Mouse (Mus musculus) cerebellum, postnatal 25 days (tissue): Measurements from ENCODE around the gene Sf3b1.
A peak's percentile ranks its signal among the peaks of the same experiment; 100 is the strongest.
"Not testable (repeated sequence)": the region's sequence is repeated elsewhere in the genome, so short reads cannot be mapped to it uniquely, and the experiment has no call there.

Experiments used
- DNase-seq, 2 experiments: peaks; one replicate each; pipeline ENCODE4 v3.0.0; 2021; ENCODE audit warnings: mixed read lengths in 2 of 2

Sf3b1 gene

DNA sequence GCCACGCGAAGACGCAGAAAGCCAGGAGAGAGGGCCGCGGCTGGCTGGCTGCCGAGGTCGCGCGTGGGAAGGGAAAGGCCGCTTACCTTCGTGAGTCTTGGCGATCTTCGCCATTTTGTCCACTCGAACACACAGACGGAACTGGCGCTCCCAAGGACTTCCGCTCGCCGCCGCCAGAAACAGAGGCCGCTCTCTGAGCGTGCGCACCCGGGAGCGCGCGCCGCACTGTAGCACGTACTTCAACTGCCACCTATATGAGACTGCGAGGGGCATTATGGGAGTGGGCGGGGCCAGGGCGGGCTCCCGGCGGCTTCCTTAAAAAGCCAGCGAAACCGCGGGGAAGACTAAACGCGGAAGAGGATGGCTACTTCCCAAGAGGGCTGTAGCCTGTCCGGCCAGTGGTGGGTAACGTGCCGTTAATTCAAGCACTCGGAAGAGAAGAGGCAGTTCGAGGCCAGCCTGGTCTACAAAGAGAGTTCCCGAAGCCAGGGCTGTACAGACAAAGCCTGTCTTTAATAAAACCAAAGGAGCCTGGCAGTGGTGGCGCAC is at the start of gene Sf3b1:
Sf3b1 (minus strand) TSS at position 229 of the 549 bp plus-strand sequence.
- DNase-seq, result peak; percentile 96 to 97

DNA sequence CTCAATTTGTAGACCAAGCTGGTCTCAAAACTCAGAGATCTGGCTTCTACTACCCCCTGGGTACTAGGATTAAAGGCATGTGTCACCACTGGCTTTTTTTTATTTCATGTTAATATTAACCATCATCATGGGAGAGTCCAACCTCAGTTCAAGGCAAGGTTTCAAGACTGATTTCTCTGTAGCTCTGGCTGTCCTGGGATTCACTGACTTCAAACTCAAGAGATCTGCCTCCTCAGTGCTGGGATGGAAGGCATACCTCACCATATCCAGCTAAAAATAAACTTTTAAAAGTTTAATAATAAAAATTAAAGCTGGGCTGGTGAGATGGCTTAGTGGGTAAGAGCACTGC is 49.1 kb upstream of the Sf3b1 start:
- no peak for DNase-seq

DNA sequence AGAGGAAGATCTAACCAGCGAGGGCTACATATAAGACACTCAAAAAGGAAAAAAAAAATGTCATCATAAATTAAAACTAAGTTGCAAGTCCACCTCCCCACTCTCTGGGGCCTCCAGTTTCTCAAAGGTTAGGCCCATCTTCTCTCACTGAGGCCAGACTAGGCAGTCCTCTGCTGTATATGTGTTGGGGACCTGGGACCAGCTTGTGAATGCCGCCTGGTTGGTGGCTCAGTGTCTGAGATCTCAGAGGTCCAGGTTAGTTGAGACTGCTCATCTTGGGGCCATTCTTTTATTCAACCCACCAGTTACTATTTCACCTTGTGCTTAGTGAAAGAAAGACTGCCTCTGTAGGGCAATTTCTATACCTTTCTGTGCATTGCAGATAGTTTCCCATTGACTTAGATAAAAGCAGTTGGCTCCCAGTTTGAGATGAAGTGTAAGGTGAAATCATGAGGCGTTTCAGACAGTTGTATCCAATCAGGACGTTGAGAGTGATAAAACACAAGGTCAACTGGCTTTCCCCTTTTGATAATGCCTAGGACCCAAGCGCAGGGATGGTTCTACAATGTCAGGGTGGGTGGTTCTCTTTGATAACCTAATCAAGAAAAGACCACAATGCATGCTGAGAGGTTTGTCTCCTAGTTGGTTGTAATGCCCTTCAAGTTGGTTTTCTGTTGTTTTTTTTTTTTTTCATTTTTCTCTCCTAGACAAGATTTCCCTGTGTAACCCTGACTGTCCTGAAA is 48.5 kb upstream of the Sf3b1 start:
- DNase-seq, result no peak

DNA sequence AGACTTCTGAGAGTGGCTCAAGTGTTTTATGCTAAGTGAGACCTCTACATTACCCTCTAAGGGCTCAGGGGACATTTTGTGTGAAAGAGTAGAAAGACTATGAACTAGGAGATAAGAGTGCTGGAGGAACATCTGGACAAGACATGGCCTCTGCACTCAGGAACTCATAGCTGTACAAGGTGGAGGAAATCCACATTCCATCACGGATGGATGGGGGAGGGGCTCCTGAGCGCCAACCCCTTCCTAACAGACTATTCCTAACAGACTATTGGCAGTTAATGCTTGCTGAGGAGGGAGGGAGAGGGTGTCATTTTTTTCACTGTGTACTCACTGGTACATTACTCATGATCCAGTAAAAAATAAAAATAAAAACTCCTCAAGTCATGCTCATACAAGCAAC is 47.5 kb upstream of the Sf3b1 start:
- no peak for DNase-seq

DNA sequence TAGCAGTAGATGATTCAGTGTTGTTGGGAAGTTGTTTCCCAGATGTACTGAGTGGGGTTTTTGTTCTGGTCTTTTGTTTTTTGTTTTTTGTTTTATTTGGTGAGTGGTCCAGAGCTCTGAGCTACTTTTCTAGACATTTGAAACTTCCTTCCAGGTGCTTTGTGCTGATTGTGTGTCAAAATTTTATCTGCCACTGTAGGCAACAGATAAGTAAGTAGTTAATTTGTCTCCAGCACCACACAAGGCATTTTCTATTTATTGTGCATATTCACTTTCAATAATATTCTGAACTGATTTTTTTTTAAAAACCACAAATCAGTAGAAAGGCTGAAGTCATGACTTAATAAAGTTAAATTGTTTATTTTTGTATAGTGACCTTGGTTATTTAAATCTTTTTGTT is 45.0 kb upstream of the Sf3b1 start:
- DNase-seq, result not testable (repeated sequence)

DNA sequence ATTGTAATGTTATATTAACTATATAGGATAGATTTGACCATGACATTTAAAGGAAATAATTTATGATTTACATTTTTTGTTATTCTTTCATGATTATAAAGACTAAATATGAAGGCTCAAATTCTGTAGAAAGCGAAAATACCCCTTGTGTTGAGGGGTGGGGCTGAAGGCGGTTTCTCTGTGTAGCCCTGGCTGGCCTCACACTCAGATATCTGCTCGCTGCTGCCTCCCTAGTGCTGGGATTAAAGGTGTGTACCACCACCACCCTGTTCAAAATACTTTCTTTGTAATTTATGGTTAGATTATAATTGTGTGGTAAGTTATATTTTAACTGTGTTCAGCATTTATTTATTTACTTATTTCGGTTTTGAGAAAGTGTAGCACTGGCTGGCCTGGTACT is 34.5 kb upstream of the Sf3b1 start:
- DNase-seq, result no peak

DNA sequence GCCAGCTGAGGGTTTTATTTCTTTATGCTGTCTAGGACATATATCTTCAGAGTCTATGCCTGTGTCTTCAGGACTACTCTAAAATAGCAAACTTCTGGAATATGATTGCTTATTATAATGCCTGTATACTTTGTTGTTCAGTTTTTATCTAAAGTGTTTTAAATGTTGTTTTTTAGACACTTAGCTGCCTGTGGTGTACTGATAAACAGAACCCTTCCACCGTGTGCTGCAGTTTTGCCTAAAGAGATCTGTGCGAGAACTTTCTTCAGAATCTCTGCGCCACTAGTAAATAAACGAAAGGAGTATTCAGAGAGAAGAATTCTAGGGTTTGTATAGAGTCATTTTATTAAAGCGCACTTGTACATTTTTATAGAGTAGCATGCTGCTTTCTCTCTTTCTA is 33.8 kb upstream of the Sf3b1 start:
- no peak for DNase-seq

DNA sequence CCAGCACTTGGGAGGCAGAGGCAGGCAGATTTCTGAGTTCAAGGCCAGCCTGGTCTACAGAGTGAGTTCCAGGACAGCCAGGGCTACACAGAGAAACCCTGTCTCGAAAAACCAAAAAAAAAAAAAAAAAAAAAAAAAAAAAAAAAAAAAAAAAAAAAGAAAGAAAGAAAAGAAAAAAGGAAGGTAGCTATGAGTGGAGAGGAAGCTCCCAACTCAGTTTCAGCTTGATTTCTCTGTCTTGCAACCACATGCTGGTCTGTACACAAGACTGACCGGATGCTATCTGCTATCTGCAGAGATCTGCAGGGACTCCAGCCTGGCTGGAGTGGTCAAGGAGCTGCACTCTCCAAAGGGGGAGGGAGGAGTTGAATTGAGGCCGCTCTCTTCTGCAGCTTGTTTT is 31.1 kb upstream of the Sf3b1 start:
- not testable (repeated sequence) for DNase-seq

DNA sequence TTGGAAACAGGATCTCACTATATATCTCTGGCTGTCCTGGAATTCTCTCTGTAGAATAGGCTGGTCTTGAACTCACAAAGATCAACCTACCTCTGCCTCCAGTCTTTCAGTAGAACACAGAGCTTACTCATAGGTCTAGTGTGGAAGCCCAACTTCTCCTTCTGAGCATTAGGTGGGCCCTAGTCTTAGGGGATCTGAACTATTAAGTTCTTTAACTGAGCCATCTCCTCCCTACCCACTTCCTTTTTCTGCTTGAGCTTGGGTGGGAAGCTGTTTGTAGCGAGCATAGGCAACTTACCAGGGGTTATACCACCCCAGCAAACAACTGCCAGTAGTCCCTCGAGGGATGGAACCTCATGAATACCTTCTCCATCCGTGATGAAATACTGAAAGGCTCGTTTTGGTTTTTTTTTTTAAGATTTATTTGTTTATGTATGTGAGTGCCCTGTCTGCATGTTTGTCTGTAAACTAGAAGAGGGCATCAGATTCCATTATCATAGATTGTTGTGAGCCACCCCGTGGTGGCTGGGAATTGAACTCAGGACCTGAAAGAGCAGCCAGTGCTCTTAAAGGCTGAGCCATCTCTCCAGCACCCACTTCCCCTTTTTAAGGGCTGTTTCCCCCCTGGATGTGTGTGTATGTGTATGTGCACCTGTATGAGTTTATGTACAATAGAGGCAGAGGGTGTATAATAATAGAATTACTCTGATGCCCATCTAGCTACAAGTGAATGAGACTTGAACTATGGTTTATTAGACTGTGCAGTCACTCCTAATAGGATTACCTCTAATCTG is 28.2 kb upstream of the Sf3b1 start:
- DNase-seq, result no peak

DNA sequence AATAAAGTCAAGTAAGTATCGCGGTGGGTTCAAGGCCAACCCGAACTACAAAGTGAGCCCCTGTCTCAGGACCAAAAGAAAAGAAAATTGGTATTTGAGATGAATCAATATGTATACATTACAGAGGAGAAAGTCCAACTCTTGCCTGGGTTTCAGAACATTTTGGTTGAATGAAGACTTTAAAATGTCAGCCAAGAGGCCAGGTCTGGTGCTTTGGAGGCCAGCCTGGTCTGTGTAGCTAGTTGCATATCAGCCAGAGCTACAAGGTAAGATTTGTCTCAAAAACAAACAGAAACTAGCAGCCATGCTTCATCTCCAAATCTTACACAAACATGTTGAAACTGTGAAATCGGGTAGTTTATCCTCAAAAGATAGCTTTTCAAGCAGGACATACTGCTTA is 26.3 kb upstream of the Sf3b1 start:
- no peak for DNase-seq

DNA sequence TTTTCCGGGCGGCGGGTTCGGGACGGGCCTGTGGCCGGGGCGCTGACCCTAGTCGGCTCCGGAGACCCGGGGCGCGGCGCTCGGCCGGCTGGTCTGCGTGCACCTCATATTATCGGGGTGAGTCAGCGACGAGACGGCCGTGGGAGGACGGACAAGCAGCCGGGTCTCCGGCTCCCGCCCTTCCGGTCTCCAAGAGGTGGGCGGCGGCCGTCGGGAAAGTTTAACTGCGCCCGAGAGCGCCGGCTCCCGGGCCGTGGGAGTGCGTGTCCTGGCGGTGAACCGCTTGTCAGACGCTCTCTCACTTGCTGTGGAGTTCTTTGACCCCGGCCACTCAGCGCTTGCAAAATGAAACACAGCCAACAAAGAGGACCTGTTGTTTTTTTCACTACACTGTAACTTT is 25.7 kb upstream of the Sf3b1 start:
- DNase-seq, result no peak

DNA sequence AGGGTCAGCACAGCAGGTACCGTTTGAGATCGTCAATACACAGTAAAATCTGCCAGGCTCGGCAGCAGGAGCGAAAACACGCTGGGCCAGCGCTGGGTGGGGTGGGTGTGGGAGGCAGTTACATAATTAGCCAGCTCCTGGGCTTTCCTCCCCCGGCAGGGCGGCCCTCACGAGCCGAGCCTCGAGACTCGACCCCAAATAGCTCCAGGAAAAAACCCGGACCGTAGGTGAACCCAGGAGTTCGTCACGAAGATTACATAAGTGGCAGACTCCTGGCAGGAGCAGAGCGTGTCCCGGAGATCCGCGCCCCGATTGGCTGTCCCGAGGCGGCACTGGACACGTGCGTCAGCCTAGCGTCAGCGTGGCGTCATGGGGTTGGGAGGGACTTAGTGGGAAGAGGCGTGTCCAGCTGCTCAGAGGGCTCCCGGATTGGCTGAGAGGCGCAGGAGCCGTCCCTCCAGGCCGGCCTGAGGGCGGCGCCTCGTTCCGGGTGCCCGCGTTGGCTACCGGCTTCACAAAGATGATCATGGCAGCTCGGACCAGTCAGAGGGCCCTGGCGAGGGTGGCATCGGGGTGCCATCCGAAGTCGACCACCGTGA is 25.2 kb upstream of the Sf3b1 start, which contains the start of gene Coq10b:
Coq10b (plus strand) TSS at position 416 of the 599 bp plus-strand sequence.
- peak; percentile 99 for DNase-seq

DNA sequence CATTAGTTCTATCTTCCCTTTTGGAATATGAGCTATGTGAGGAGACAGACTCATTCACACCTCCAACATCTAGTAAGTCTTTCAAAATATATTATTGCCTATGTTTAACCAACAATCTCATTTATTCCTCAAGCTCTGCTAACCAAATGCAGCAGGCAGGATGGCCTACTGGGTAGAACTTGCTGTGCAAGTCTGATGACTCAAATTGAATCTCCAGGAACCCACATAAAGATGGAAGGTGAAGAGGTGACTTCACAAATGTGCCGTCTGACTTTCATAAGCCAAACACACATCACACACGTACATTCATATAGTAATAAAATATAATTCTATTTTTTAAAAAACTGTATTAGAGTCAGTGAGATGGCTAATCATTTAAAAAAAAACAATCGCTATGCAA is 24.4 kb upstream of the Sf3b1 start:
- peak in 1 of 2 experiments; percentile 6 for DNase-seq

DNA sequence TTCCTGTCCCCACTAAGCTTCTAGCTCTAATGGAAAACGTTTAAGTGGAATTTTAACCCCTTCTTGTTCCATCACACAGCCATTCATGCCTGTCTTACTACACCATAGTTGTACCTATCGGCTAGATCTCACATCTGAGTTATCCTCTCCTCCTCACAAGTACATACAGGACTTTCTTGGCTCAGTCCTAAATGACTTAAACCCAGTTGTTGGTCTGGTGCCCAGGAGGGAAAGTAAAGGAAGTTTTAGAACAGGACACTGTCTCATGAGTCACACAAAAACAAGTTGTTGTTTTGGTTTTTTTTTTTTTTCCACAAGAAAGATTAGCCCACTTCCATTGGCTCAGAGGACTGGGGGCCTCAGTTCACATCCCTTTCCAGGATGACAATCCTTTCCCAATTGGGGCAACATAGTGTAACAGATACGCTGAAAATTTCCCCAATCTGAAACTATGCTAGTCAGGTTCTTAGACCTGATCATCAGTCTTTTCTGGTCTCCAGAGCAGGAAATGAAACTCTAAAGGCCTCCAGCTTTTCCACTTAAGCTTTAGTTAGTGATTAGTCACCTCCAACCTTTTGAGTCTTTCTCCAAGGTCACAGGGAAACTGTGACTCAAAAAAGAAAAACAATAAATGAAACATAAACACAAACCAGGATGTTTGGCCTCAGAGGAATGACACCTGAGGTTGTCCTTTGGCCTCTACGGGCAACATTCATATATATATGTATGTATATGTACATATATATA is 21.7 kb upstream of the Sf3b1 start:
- DNase-seq, result no peak

DNA sequence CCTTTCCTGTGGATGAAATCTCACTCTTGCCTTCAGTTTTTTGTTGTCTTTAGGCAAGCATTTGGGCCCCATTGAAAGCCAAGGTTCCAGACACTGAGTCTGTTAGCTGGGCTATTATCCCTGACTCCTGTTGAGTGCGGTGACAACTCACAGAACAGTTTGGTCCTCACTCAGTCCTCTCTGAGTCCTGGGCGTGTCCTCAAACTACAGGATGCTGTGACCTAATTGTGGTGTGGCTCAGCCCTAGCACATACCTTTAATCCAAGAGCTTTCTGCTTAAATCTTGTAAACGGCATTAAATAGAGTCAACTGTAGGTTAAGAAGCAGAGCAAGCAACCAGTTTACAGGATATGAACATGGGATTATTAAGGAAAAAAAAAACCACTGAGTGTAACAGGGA is 15.9 kb upstream of the Sf3b1 start:
- DNase-seq, result no peak

DNA sequence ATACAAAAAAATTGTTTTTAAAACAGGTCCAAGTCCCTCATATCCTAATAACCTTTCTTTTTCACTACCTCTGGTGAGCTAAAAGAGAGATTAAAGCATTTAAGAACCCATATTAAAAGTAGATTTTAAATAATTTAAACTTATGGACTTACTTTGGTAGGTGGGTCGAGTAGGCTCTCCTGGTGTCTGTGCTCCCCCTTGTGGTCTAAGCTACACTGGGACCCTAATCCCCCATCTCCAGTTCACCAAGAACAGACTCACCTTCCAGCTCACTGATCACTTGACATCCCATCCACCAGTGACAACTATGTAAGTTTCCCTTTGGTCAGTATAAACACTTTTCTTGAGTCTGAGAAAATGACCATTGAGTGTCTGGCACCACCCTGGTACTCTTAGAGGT is 15.0 kb upstream of the Sf3b1 start:
- no peak for DNase-seq

DNA sequence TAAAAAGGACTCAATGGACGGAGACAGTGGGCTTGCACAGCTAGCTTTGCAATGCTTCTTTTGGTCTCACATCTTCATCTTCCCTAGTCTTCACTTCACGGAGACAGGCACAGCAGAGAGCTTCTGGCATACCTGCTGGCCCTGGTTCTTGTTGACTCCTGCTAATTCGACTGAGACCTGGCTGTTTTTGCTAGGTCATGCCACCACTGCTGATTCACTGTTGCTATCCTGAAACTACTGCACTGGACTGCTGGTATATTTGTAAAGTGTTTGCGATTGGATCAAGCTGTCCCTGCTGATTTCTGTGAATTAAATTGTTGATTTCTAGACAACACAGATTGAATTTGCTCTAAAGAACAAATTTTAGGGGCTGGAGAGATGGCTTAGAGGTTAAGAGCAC is 14.4 kb upstream of the Sf3b1 start:
- DNase-seq, result no peak

DNA sequence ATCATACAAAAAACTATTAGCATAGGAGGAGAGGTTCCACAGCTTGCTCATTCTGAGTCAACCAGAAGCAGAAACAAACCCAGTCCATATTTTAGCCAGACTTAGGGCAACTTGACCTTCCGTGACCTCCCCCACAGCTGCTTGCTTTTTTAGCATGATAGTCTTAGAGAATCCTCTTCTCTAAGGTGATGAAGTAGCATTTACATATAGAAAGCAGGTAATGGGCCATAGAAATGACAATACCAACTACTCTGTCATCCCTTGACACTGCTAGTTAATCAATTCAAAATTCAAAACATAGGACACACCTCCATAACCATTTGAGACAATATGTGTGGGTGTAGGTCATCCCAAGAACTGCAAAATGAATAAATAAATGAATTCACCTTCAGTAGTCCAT is 12.7 kb upstream of the Sf3b1 start:
- no peak for DNase-seq

DNA sequence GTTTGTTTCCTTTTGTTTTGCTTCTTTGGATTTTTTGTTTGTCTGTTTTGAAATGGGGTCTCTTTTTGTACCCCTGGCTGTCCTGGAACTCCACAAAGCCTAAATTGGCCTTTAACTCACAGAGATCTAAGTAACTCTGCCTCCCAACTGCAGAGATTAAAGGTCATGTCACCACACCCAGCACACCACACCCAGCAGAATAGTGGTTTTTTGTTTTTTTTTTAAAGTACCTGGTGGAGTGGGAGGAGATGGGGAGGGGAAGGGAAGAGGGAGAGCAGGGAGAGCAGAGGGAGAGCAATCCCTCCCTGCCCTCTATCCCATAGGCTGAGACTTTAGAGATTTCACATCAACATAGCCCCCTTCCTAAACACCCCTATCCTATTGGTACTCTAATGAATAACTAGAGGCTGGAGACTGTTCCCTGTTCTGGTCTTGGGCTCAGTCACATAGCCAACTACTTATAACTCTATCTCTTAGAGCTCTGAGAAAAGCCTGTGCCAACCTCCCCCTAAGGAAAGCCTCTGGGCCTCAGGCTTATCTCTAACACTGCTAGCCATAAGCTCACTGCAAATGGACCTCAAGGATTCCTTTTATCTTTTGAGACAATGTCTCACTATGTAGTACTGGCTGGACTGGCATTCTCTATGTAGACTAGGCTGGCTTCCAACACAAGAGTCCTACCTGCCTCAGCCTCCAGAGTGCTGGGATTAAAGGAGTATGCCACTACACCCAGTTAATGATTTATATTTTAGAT is 3.9 kb upstream of the Sf3b1 start:
- no peak for DNase-seq

DNA sequence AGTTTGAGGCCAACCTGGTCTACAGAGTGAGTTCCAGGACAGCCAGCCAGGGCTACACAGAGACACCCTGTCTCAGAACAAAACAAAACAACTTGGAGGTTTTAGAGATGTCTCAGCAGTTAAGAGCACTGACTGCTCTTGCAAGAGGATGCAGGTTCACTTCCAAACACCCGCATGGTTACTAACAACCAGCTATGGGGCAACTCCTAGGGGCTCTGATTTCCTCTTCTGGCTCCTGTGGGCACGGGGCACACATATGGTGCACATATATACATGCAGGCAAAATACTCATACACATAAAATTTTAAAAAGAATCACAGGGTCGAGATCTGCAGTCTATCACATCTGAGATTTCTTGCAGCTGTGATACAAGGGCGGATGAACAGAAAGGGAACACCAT is 2.2 kb upstream of the Sf3b1 start:
- DNase-seq, result no peak

DNA sequence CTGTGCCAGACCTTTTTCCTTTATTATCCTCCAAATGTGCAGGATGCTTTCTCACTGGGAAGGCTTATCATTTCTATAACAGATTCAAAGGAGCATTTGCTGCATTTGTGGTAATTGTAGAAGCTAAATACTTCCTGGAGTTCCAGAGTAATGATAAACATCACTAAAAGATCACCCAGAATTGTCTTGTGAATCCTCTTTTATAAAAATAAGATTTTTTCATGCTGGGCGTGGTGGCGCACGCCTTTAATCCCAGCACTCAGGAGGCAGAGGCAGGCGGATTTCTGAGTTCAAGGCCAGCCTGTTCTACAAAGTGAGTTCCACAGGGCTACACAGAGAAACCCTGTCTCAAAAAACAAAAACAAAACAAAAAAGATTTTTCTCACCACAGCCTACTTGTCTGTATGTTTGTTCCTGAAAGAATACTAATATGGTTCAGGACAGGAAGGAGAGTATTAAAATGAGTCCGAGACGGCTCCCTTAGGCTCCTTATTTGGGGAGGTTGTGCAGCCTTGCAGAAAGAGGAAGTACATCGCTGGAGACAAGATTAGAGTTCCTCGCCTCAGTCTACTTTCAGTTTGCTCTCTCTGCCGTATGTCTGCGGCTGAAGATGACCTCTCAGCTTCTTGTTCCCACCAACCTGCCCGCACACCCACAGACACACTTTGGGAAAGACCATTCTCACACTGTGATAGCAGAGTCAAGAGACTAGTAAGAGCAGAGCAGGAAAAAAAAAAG is 1.4 kb upstream of the Sf3b1 start:
- no peak for DNase-seq

DNA sequence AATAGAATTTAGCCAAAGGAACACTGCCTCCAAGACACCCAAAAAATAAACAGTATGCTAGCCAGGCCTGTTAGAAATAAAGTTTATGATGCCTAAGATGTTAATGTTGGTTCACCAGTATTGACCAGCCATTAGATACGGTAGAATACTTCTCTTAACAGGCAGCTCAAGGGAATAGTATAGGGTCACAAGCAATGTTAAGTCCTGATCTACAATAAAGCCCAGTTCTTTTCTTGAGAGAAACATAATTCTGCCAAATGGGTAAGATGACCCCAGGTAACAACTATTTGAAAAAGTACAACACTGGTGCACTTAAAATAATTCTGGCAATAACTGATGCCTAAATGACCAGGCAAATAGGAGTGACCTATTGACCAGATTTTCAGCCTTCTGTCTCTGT is 685 bp upstream of the Sf3b1 start:
- DNase-seq, result no peak
